Mouse (Mus musculus) heart, embryonic 14.5 days (tissue): ENCODE results near the gene Kcnf1. TPM values are rescaled to one million over a fixed set of nuclear protein-coding genes. Genes with fewer than 3 reads are reported as not detected.
"Not testable (repeated sequence)": the region's sequence is repeated elsewhere in the genome, so short reads cannot be mapped to it uniquely, and the experiment has no call there.

Experiments used
- ATAC-seq: fragments of 200-750 bp; cut with Nextera tagmentation; 2 replicates; pipeline ENCODE4 v1.8.0; 2017; ENCODE audit warnings: low read depth, moderate TSS enrichment; ENCODE audit not compliant: insufficient number of reproducible peaks, insufficient read depth, low FRiP score
- H3K27ac ChIP-seq, 2 experiments: fragments of 200-500 bp in 1 of 2; fragments of 300-500 bp in 1 of 2; sonication (generic) in 1 of 2; replicated peaks in 1 of 2; 2 replicates each; pipeline ENCODE4 v1.5.1; 2012 to 2014; ENCODE audit warnings: low read depth in 2 of 2, low read length in 2 of 2, control low read depth in 1 of 2, mild to moderate bottlenecking in 1 of 2, mixed read lengths in 1 of 2; ENCODE audit not compliant: control insufficient read depth in 1 of 2, insufficient read depth in 1 of 2
- H3K27me3 ChIP-seq: fragments of 300-500 bp; sonication (generic); 2 replicates; pipeline ENCODE4 v1.6.1; 2014; ENCODE audit warnings: mild to moderate bottlenecking, low read length, control low read depth; ENCODE audit not compliant: control insufficient read depth, insufficient read depth
- H3K36me3 ChIP-seq: fragments of 300-500 bp; sonication (generic); 2 replicates; pipeline ENCODE4 v1.6.1; 2014; ENCODE audit warnings: mild to moderate bottlenecking, control low read depth, low read length, mixed read lengths; ENCODE audit not compliant: control insufficient read depth, insufficient read depth
- H3K4me1 ChIP-seq, 2 experiments: fragments of 200-500 bp in 1 of 2; fragments of 300-500 bp in 1 of 2; sonication (generic) in 1 of 2; 2 replicates each; pipeline ENCODE4 v1.6.1; 2012 to 2014; ENCODE audit warnings: low read length in 2 of 2, control low read depth in 1 of 2, mixed read lengths in 1 of 2; ENCODE audit not compliant: control insufficient read depth in 2 of 2, insufficient read depth in 2 of 2
- H3K4me2 ChIP-seq: fragments of 300-500 bp; sonication (generic); 2 replicates; pipeline ENCODE4 v1.6.1; 2014; ENCODE audit warnings: mild to moderate bottlenecking, low read length
- H3K4me3 ChIP-seq, 2 experiments: fragments of 200-500 bp in 1 of 2; fragments of 300-500 bp in 1 of 2; sonication (generic) in 1 of 2; 2 replicates each; pipeline ENCODE4 v1.5.1; 2012 to 2014; ENCODE audit warnings: low read length in 2 of 2, mild to moderate bottlenecking in 2 of 2, control low read depth in 1 of 2, low read depth in 1 of 2, moderate library complexity in 1 of 2; ENCODE audit not compliant: control insufficient read depth in 1 of 2, insufficient read depth in 1 of 2
- H3K9ac ChIP-seq: fragments of 300-500 bp; sonication (generic); 2 replicates; pipeline ENCODE4 v1.6.1; 2014; ENCODE audit warnings: mild to moderate bottlenecking, low read length
- H3K9me3 ChIP-seq: fragments of 300-500 bp; sonication (generic); 2 replicates; pipeline ENCODE4 v1.6.1; 2016; ENCODE audit warnings: low read length, control low read depth; ENCODE audit not compliant: control insufficient read depth
- WGBS: fragments of 180-500 bp; shearing (Covaris S2); extraction: QIAGEN DNeasy Blood & Tissue Kit; methylation state at CpG from one replicate; pipeline ENCODE4 v1.1.7; 2014; 5-methylcytosine and 5-hydroxymethylcytosine counted together
- polyA plus RNA-seq: library from polyadenylated mRNA; unstranded; fragments of >200 nt; fragmentation: Nextera tagmentation; extraction: Ambion mirVana; gene quantifications from 2 replicates; pipeline ENCODE4 v1.2.1, GENCODE M21; 2014

The Kcnf1 gene
- polyA plus RNA-seq, 1 experiment from 2014 or later = 0.35 TPM

DNA sequence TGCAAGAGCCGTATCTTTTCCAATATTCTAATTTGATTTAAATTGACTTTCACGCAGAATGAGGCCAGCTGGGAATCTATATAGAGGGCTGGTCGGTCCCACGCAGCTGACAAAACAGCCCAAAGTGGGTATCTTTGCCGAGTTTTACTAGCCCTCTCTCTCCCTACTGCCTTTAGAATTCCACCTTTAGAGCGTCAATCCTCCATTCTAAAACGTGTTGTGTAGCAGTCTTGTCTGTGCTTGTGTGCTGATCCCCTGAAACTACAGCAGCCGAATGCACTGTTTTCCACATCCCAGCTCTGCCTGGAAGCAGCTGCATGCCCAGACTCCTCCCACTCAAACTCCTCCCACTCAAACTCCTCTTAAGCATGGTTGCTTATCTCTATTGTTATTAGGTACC, 44.4 kb downstream of the Kcnf1 start:
- Histone ChIP-seq H3K4me2 (no peak overlapping the region), H3K9ac (no peak overlapping the region), H3K4me3 (no peak overlapping the region), H3K4me1 (no peaks in the 10 kb centered on the region; a peak in 1 of 4 replicates), H3K27ac (no peak overlapping the region), H3K36me3 (no peaks in the 10 kb centered on the region), H3K9me3 (no peaks in the 10 kb centered on the region), H3K27me3 (no peaks in the 10 kb centered on the region)
- WGBS = 67% methylated on average over 8 of the region's 8 CpGs
- no peak for ATAC-seq

DNA sequence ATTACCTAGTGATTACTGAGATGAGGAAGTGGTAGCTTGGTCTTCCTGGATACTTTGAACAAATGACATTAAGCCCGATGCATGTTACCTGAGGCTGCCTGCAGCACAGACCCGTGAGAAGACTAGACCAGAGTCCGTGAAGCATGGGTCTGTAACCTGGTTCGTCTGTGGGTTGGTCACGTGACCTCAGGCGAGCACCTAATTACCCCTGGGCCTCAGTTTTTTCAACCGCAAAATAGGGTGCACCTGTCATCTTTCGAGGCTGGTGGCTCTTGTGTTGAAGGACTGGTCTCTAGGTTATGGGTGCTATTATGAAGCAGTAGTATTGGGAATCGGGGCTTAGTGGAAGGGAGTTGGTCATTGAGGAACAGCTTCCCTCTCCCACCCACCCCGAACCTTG, 45.1 kb downstream of the Kcnf1 start:
- Histone ChIP-seq H3K9ac (no peak overlapping the region), H3K4me2 (no peak overlapping the region), H3K36me3 (no peaks in the 10 kb centered on the region), H3K4me3 (no peak overlapping the region), H3K9me3 (no peaks in the 10 kb centered on the region), H3K27me3 (no peaks in the 10 kb centered on the region), H3K4me1 (no peaks in the 10 kb centered on the region; a peak in 1 of 4 replicates), H3K27ac (no peak overlapping the region)
- WGBS = 87% methylated on average over 10 of the region's 10 CpGs
- ATAC-seq = no peak

DNA sequence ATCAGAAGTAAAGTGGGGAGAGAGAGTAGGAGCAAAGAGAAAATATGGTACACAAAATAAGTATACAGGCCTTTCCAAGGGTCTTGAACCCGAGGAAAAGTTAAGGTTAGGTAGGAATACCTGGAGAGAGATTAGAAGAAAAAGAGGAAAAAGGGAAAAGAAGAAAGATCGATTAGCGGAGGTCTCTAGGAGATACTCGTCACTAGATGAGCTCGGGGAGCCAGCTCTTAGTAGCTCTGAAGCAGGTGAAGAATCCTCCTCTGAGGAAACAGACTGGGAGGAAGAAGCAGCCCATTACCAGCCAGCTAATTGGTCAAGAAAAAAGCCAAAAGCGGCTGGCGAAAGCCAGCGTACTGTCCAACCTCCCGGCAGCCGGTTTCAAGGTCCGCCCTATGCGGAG, 53.8 kb downstream of the Kcnf1 start:
- not testable (repeated sequence) for H3K4me3 ChIP-seq, H3K9me3 ChIP-seq, H3K36me3 ChIP-seq, H3K27me3 ChIP-seq, H3K4me2 ChIP-seq, H3K9ac ChIP-seq, ATAC-seq, H3K27ac ChIP-seq, H3K4me1 ChIP-seq
- 91% methylated on average over 8 of the region's 12 CpGs for WGBS

Other genes starting within 250 kb of the Kcnf1 start
- gene Pqlc3, start 176.5 kb downstream of the Kcnf1 start, polyA plus RNA-seq = 3.2 and 4.0 TPM in 2 replicates
- not detected in 2 replicates for gene 2410004P03Rik, start 165.2 kb downstream of the Kcnf1 start, polyA plus RNA-seq
- gene Pdia6, start 89.7 kb upstream of the Kcnf1 start, polyA plus RNA-seq = 316 and 321 TPM in 2 replicates
- 0.26 TPM in 1 of 2 replicates, not detected in the other for gene Atp6v1c2, start 152.5 kb upstream of the Kcnf1 start, polyA plus RNA-seq
- gene Nol10, start 171.6 kb upstream of the Kcnf1 start, polyA plus RNA-seq = 10.1 and 11.3 TPM in 2 replicates